Mouse (Mus musculus) embryonic facial prominence, embryonic 10.5 days (tissue): ENCODE measurements around the gene Avil. TPM values are rescaled to one million over a fixed set of nuclear protein-coding genes. Genes with fewer than 3 reads are reported as not detected.
A peak's percentile ranks its signal among the peaks of the same experiment; 100 is the strongest.

Experiments
- DNase-seq: peaks from one replicate; pipeline ENCODE4 v3.0.0-alpha.2; 2017; ENCODE audit warnings: low spot score
- H3K27ac ChIP-seq: fragments of 300-500 bp; sonication (generic); replicated peaks from 2 replicates; pipeline ENCODE4 v1.5.1; 2016; ENCODE audit warnings: mild to moderate bottlenecking
- H3K27me3 ChIP-seq: fragments of 300-500 bp; sonication (generic); replicated peaks from 2 replicates; pipeline ENCODE4 v1.6.1; 2016; ENCODE audit warnings: low read depth, mild to moderate bottlenecking; ENCODE audit not compliant: poor library complexity, severe bottlenecking
- H3K36me3 ChIP-seq: fragments of 300-500 bp; sonication (generic); replicated peaks from 2 replicates; pipeline ENCODE4 v1.6.1; 2016; ENCODE audit warnings: mild to moderate bottlenecking, moderate library complexity
- H3K4me1 ChIP-seq: fragments of 300-500 bp; sonication (generic); 2 replicates; pipeline ENCODE4 v1.6.1; 2016
- H3K4me3 ChIP-seq: fragments of 300-500 bp; sonication (generic); 2 replicates; pipeline ENCODE4 v1.5.1; 2016; ENCODE audit warnings: mild to moderate bottlenecking, moderate library complexity
- H3K9me3 ChIP-seq: fragments of 300-500 bp; sonication (generic); 2 replicates; pipeline ENCODE4 v1.6.1; 2016; ENCODE audit warnings: mild to moderate bottlenecking
- WGBS: fragments of 180-500 bp; shearing (Covaris S2); methylation state at CpG from one replicate; pipeline ENCODE4 v1.1.7; 2016; 5-methylcytosine and 5-hydroxymethylcytosine counted together
- microRNA counts: library from miRNA; unstranded; fragments of <30 nt; microRNA quantifications from one replicate; lab custom pipeline; 2017
- microRNA-seq: library from miRNA; unstranded; fragments of <30 nt; microRNA quantifications from one replicate; pipeline ENCODE4, GENCODE M21; 2017
- polyA plus RNA-seq: library from polyadenylated mRNA; unstranded; fragments of >200 nt; fragmentation: Nextera tagmentation; extraction: Ambion mirVana; gene quantifications from 2 replicates; pipeline ENCODE4 v1.2.1, GENCODE M21; 2016

Avil gene
- polyA plus RNA-seq, 1 experiment from 2014 or later: 0.44 TPM

- Histone ChIP-seq H3K27ac (peak overlapping the region; percentile 92; the same call in 1 of the 2 replicates), H3K4me3 (peak overlapping the region; percentile 79), H3K36me3 (peaks cover 46% of the 10 kb centered on the region), H3K4me1 (peaks cover 47% of the 10 kb centered on the region), H3K9me3 (no peaks in the 10 kb centered on the region), H3K27me3 (no peaks in the 10 kb centered on the region)
- 83% methylated on average over 9 of the region's 9 CpGs for WGBS
- no peak for DNase-seq
These were observed 68.0 kb downstream of the Avil start for GRCm38 (mm10) chr10:127068360-127069038.

DNA sequence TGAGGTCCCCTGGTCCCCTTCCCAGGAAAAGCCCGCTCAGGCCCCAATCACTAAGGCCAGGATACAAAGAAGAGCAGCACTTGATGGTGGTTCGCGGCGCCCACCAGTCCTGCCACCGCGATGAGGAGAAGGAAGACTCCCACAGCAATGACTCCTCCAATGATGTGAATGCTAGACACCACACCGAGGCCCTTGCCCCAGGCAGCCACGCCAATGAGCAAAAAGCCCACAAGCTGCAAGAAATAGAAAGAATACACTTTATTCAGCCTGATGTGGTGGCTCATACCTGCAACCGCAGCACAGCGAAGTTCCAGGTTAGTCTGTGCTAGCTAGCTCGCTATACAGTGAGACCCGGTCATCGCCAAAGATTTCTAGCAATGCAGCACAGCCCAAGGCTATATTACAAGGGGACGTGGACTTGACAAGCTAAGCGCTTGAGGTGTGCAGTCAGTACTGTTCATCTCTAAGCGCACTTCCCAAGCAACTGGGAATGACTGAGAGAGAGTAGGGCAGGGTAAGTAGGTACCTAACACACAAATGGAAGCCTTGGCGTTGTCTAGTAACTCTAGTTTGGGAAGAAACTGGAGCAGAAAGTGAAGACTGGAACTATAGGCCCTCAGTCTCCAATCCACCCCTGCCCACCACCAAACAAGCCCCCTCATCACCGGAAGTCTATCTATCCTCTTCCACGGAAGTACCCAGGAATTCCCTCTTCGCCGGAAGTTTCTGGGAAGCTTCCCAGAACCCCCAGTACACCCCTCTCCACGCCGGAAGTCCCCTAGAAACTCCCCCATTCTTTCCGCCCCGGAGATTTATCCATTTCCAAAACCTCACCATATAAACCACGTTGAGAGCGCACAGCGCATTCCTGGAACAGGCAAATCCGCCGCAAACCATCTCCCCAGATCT lies 69.0 kb downstream of the Avil start:
- Histone ChIP-seq H3K27me3 (no peaks in the 10 kb centered on the region), H3K27ac (peak overlapping the region; percentile 92), H3K4me3 (peak overlapping the region; percentile 79), H3K36me3 (peaks cover 43% of the 10 kb centered on the region), H3K9me3 (no peaks in the 10 kb centered on the region), H3K4me1 (peaks cover 46% of the 10 kb centered on the region)
- peak; percentile 54 for DNase-seq
- 10% methylated on average over 30 of the region's 30 CpGs for WGBS

MicroRNAs encoded within 50 kb of the gene (microRNA counts, 519-probe panel; counts per million panel counts)
- microRNA mmu-miR-26a (lab: Ali Mortazavi, UCI) (2,637 counts per million, percentile 66 among the panel's probes with 10 or more counts), microRNA mmu-miR-546 (lab: Ali Mortazavi, UCI) (188 counts per million, percentile 57 among the panel's probes with 10 or more counts)

Small RNA genes within 50 kb of the gene (microRNA-seq; reads per million reads assigned to microRNA genes)
- gene Mir26a-2: 32.3 reads per million, percentile 36 among the genes with 10 or more reads in this experiment
- not detected for gene Mir546

Other genes with a start within 250 kb of the Avil start
- 20.0 and 22.6 TPM in 2 replicates for gene Atp23, start 99.4 kb upstream of the Avil start, polyA plus RNA-seq
- 46.2 and 49.3 TPM in 2 replicates for gene Ctdsp2, start 22.0 kb upstream of the Avil start, polyA plus RNA-seq
- 103 and 106 TPM in 2 replicates for gene Tsfm, start 30.1 kb downstream of the Avil start, polyA plus RNA-seq
- gene Mettl1, start 40.7 kb downstream of the Avil start, polyA plus RNA-seq: 58.6 and 62.4 TPM in 2 replicates
- 0.27 and 0.29 TPM in 2 replicates for gene Eef1akmt3, start 40.8 kb downstream of the Avil start, polyA plus RNA-seq
- 0.14 TPM in 2 replicates for gene Cyp27b1, start 47.5 kb downstream of the Avil start, polyA plus RNA-seq
- 1.2 and 1.3 TPM in 2 replicates for gene March9, start 59.5 kb downstream of the Avil start, polyA plus RNA-seq
- 3,008 and 3,023 TPM in 2 replicates for gene Cdk4, start 62.8 kb downstream of the Avil start, polyA plus RNA-seq
- 168 and 180 TPM in 2 replicates for gene Tspan31, start 69.6 kb downstream of the Avil start, polyA plus RNA-seq
- gene Agap2, start 74.6 kb downstream of the Avil start, polyA plus RNA-seq: 0.04 and 0.21 TPM in 2 replicates
- gene Os9, start 120.4 kb downstream of the Avil start, polyA plus RNA-seq: 59.7 and 60.1 TPM in 2 replicates
- 3.0 and 3.8 TPM in 2 replicates for gene B4galnt1, start 164.5 kb downstream of the Avil start, polyA plus RNA-seq
- 2.1 and 2.9 TPM in 2 replicates for gene Slc26a10, start 179.9 kb downstream of the Avil start, polyA plus RNA-seq
- gene Arhgef25, start 189.4 kb downstream of the Avil start, polyA plus RNA-seq: 26.9 and 29.6 TPM in 2 replicates
- gene Dtx3, start 195.0 kb downstream of the Avil start, polyA plus RNA-seq: 107 and 115 TPM in 2 replicates
- gene Pip4k2c, start 210.9 kb downstream of the Avil start, polyA plus RNA-seq: 25.3 and 25.9 TPM in 2 replicates